8 mouse cellular contexts compared by ENCODE assay signal in genomic region chr7:112678418-112679170, GRCm38 (mm10). TPM values are rescaled to one million over a fixed set of nuclear protein-coding genes. Genes with fewer than 3 reads are reported as not detected.
DNase-seq lines count a peak whose midpoint lies in the region; ATAC-seq and TF ChIP-seq lines count a peak whose summit lies in the region.

No protein-coding gene starts in this region.

- no peaks in the 10 kb centered on the region for H3K9me3 ChIP-seq in intestine, embryonic 16.5 days (ENCODE audit: control insufficient read depth, low read length)

- DNase-seq in left cerebral cortex, adult 8-10 months (ENCODE audit: low spot score in 2 of 2), result peak; percentile 16 to 21
- DNase-seq in left cerebral cortex, adult 18-20 months (ENCODE audit: low spot score in 2 of 2), result no peak
- peak; percentile 76 for DNase-seq in embryo, embryonic 10 days (ENCODE audit: low spot score)
- DNase-seq in heart, adult 11 months, result peak; percentile 96
- DNase-seq in liver, adult 2 months (ENCODE audit: extremely low read depth, low read depth, low spot score), result peak; percentile 72
- DNase-seq in yolk sac, embryonic 10.5 days (ENCODE audit: low spot score), result peak; percentile 65

- ATAC-seq in intestine, embryonic 16.5 days, result peak; percentile 74

- H3K27ac ChIP-seq in intestine, embryonic 16.5 days (ENCODE audit: low read length), result peak overlapping the region; percentile 97
- H3K27ac ChIP-seq in liver, adult 2 months (replicated peaks; ENCODE audit: insufficient read depth, low read depth, low read length), result peak overlapping the region; percentile 66

- peaks cover 9% of the 10 kb centered on the region; the same call in 1 of the 2 replicates for H3K79me2 ChIP-seq in liver, adult 2 months (ENCODE audit: control insufficient read depth, insufficient read depth, low read length)
- peaks cover 38% of the 10 kb centered on the region for H3K79me2 ChIP-seq in myocyte (ENCODE audit: control insufficient read depth, insufficient read depth)

- H3K27me3 ChIP-seq in intestine, embryonic 16.5 days (replicated peaks; ENCODE audit: control insufficient read depth, insufficient read depth, low read length), result no peaks in the 10 kb centered on the region
- no peaks in the 10 kb centered on the region for H3K27me3 ChIP-seq in liver, adult 2 months (ENCODE audit: control insufficient read depth, insufficient read depth, low read length)
- no peaks in the 10 kb centered on the region for H3K27me3 ChIP-seq in myocyte (ENCODE audit: control insufficient read depth, insufficient read depth, insufficient read length)

- peaks cover 4% of the 10 kb centered on the region for H3K4me1 ChIP-seq in intestine, embryonic 16.5 days (ENCODE audit: control insufficient read depth, insufficient read depth, low read length)
- H3K4me1 ChIP-seq in liver, adult 2 months (ENCODE audit: control insufficient read depth, insufficient read depth, low read length), result peaks cover 5% of the 10 kb centered on the region; the same call in 1 of the 2 replicates

- peak overlapping the region; percentile 95 for H3K9ac ChIP-seq in intestine, embryonic 16.5 days (ENCODE audit: low read depth, low read length)
- H3K9ac ChIP-seq in liver, adult 2 months (ENCODE audit: low read depth, low read length), result peak overlapping the region; percentile 71

- no peaks in the 10 kb centered on the region for H3K36me3 ChIP-seq in intestine, embryonic 16.5 days (ENCODE audit: control insufficient read depth, insufficient read depth, low read length)
- no peaks in the 10 kb centered on the region for H3K36me3 ChIP-seq in liver, adult 2 months (ENCODE audit: control insufficient read depth, insufficient read depth, low read length)
- no peaks in the 10 kb centered on the region for H3K36me3 ChIP-seq in myocyte (ENCODE audit: control insufficient read depth, insufficient read depth)

- 1% methylated on average over 43 of the region's 44 CpGs for WGBS in intestine, embryonic 16.5 days
- WGBS in liver, adult 2 months, result under 1% methylated on average over 43 of the region's 44 CpGs

- no peak; the same call in 1 of the 2 replicates for TF ChIP-seq POLR2A in liver, adult 2 months (IDR thresholded peaks at IDR 0.05; ENCODE audit: extremely low read depth, insufficient read depth, low read length)
- TF ChIP-seq POLR2A in myocyte (IDR thresholded peaks at IDR 0.05; ENCODE audit: insufficient read length, low read depth), result no peak

- peak overlapping the region; percentile 68 for H3K4me2 ChIP-seq in intestine, embryonic 16.5 days (ENCODE audit: low read depth, low read length)
- H3K4me2 ChIP-seq in myocyte (ENCODE audit: low read depth), result peak overlapping the region; percentile 95

- peak overlapping the region; percentile 99 for H3ac ChIP-seq in myocyte (ENCODE audit: control insufficient read depth, insufficient read length)

- peak overlapping the region; percentile 92 for H3K4me3 ChIP-seq in intestine, embryonic 16.5 days (ENCODE audit: low read length)
- peak overlapping the region; percentile 73 for H3K4me3 ChIP-seq in liver, adult 2 months (ENCODE audit: insufficient read depth, low read depth, low read length)
- H3K4me3 ChIP-seq in myocyte, result peak overlapping the region; percentile 59

- 0 out of 2 replicates have a peak, but pooled peaks have one; percentile 4 for TF ChIP-seq CTCF in liver, adult 2 months (IDR thresholded peaks at IDR 0.05; ENCODE audit: low read depth, low read length)

TF ChIP-seq in myocyte, 11 proteins besides CTCF, POLR2A, EP300 and RAD21:
- no peak for TF ChIP-seq MAX (IDR thresholded peaks at IDR 0.05; ENCODE audit: low read depth)
- no peak for TF ChIP-seq TCF3 (IDR thresholded peaks at IDR 0.05; ENCODE audit: insufficient read length, low read depth)
- TF ChIP-seq E2F4 (IDR thresholded peaks at IDR 0.05; ENCODE audit: insufficient read depth), result no peak
- TF ChIP-seq REST (IDR thresholded peaks at IDR 0.05; ENCODE audit: insufficient read depth, insufficient read length), result no peak
- no peak for TF ChIP-seq CEBPB (IDR thresholded peaks at IDR 0.05; ENCODE audit: insufficient read depth, poor library complexity, severe bottlenecking)
- TF ChIP-seq USF1 (IDR thresholded peaks at IDR 0.05; ENCODE audit: low read depth), result no peak
- TF ChIP-seq SRF (IDR thresholded peaks at IDR 0.05; ENCODE audit: control insufficient read depth, insufficient read length, low read depth), result no peak
- no peak for TF ChIP-seq MYOD1 (IDR thresholded peaks at IDR 0.05; ENCODE audit: control insufficient read depth in 1 of 3, insufficient read length in 2 of 3, low read depth in 2 of 3)
- TF ChIP-seq TCF12 (IDR thresholded peaks at IDR 0.05; ENCODE audit: insufficient read depth, poor library complexity, severe bottlenecking), result no peak
- no peak for TF ChIP-seq POLR2AphosphoS2 (IDR thresholded peaks at IDR 0.05; ENCODE audit: insufficient read length, low read depth)
- no peak for TF ChIP-seq MYOG (IDR thresholded peaks at IDR 0.05; ENCODE audit: control insufficient read depth in 1 of 3, insufficient read depth in 1 of 3, insufficient read length in 2 of 3, low read depth in 2 of 3)

RNA-seq across cellular contexts. Expression of gene Tead1, which starts 0.5 kb away (rescaled TPM):
- total RNA-seq in left cerebral cortex, adult 8-10 months (2022), result 10 to 100 TPM; 12.3 to 13.5 (median 12.6) TPM
- total RNA-seq in left cerebral cortex, adult 18-20 months (2021), result 10 to 100 TPM; 10.7 to 10.8 TPM
- polyA plus RNA-seq in intestine, embryonic 16.5 days (2015; fragmentation: Nextera tagmentation; extraction: Ambion mirVana), result 9.5 and 10.9 TPM in 2 replicates
- total RNA-seq in liver, adult 2 months (2014; rRNA removed), result 4.1 and 5.9 TPM in 2 replicates
- 2.2 and 2.3 TPM in 2 replicates for polyA plus RNA-seq in liver, adult 2 months (2012; rRNA removed)
- 18.8 TPM for polyA plus RNA-seq in myocyte (2012; fragmentation: generic; extraction: Trizol)

Comparison
In these comparisons a context has a peak if more than half of its experiments do, and no peak if none do; other contexts are left out.
1. DNase-seq: peak in left cerebral cortex, adult 8-10 months (2 of 2), embryo, embryonic 10 days (single experiment), heart, adult 11 months (single experiment), liver, adult 2 months (single experiment) and yolk sac, embryonic 10.5 days (single experiment); none in left cerebral cortex, adult 18-20 months (0 of 2).
2. Peak in every context shown above with its lines, with median percentiles within 50 percentile points of each other: H3K4me3 ChIP-seq.